ENCODE assay signal across 7 mouse cellular contexts in genomic region chr5:122059060-122060017, GRCm38 (mm10). TPM values are rescaled to one million over a fixed set of nuclear protein-coding genes. Genes with fewer than 3 reads are reported as not detected.
DNase-seq lines count a peak whose midpoint lies in the region; ATAC-seq and TF ChIP-seq lines count a peak whose summit lies in the region.

No protein-coding gene starts in this region.

- H3K4me2 ChIP-seq in CH12.LX (ENCODE audit: insufficient read depth, low read depth, poor library complexity, severe bottlenecking): peak overlapping the region; percentile 73
- peak overlapping the region; percentile 48 for H3K4me2 ChIP-seq in heart, embryonic 11.5 days
- H3K4me2 ChIP-seq in kidney, embryonic 16.5 days (replicated peaks; ENCODE audit: low read depth, low read length): peak overlapping the region; percentile 61

- peaks cover 0 to 9% of the 10 kb centered on the region in 2 experiments; a peak in 2 of 4 replicates for H3K4me1 ChIP-seq in CH12.LX (ENCODE audit: control insufficient read depth in 1 of 2, insufficient read depth in 2 of 2)
- H3K4me1 ChIP-seq in heart, embryonic 11.5 days (ENCODE audit: control insufficient read depth, insufficient read depth, low read length): peaks cover 31% of the 10 kb centered on the region
- H3K4me1 ChIP-seq in kidney, embryonic 16.5 days (ENCODE audit: insufficient read depth, low read length): peaks cover 27% of the 10 kb centered on the region

- 26% methylated on average over 39 of the region's 39 CpGs for WGBS in heart, embryonic 11.5 days (ENCODE audit: insufficient replicate concordance)
- WGBS in kidney, embryonic 16.5 days: 21% methylated on average over 39 of the region's 39 CpGs

- peaks cover 14% of the 10 kb centered on the region for H3K9me3 ChIP-seq in CH12.LX (replicated peaks; ENCODE audit: low read length)
- H3K9me3 ChIP-seq in heart, embryonic 11.5 days (replicated peaks; ENCODE audit: control insufficient read depth, low read length): no peaks in the 10 kb centered on the region; the same call in 1 of the 2 replicates
- H3K9me3 ChIP-seq in kidney, embryonic 16.5 days (ENCODE audit: low read length): peaks cover 3% of the 10 kb centered on the region; the same call in 1 of the 2 replicates

- TF ChIP-seq POLR2A in CH12.LX (IDR thresholded peaks at IDR 0.05; ENCODE audit: low read depth, low read length): no peak

- H3K79me2 ChIP-seq in CH12.LX (replicated peaks; ENCODE audit: control insufficient read depth, extremely low read depth, insufficient read depth, poor library complexity, severe bottlenecking): no peaks in the 10 kb centered on the region

- H3K27ac ChIP-seq in CH12.LX (ENCODE audit: insufficient read depth, low read depth): no peak overlapping the region
- no peak overlapping the region for H3K27ac ChIP-seq in heart, embryonic 11.5 days (ENCODE audit: low read depth, low read length)
- no peak overlapping the region for H3K27ac ChIP-seq in kidney, embryonic 16.5 days (ENCODE audit: low read length)

- H3K9ac ChIP-seq in CH12.LX (ENCODE audit: insufficient read depth, low read depth): peak overlapping the region; percentile 9
- peak overlapping the region; percentile 63; the same call in 1 of the 2 replicates for H3K9ac ChIP-seq in heart, embryonic 11.5 days (ENCODE audit: low read depth, low read length)
- peak overlapping the region; percentile 56 for H3K9ac ChIP-seq in kidney, embryonic 16.5 days (replicated peaks; ENCODE audit: low read length)

- TF ChIP-seq EP300 in CH12.LX (IDR thresholded peaks at IDR 0.05; ENCODE audit: low read length): no peak

- H3K27me3 ChIP-seq in CH12.LX (replicated peaks): peaks cover 76% of the 10 kb centered on the region
- H3K27me3 ChIP-seq in heart, embryonic 11.5 days (ENCODE audit: control insufficient read depth, insufficient read depth, low read length): no peaks in the 10 kb centered on the region
- peaks cover under 1% of the 10 kb centered on the region; the same call in 1 of the 2 replicates for H3K27me3 ChIP-seq in kidney, embryonic 16.5 days (ENCODE audit: insufficient read depth, low read length)

- in situ Hi-C loops in CH12.LX (cut with MboI; ENCODE audit: low pct_ligation_motif_present, low pct_unique_long_range_greater_than_20kb, low sequenced_read_pairs): no loop called here

- peak; percentile 61 for TF ChIP-seq RAD21 in CH12.LX (IDR thresholded peaks at IDR 0.05; ENCODE audit: low read depth, low read length)

- no peaks in the 10 kb centered on the region for H3K36me3 ChIP-seq in CH12.LX (replicated peaks in 1 of 2; ENCODE audit: control insufficient read depth in 1 of 2, insufficient read depth in 1 of 2, low read length in 1 of 2)
- H3K36me3 ChIP-seq in heart, embryonic 11.5 days (ENCODE audit: control insufficient read depth, insufficient read depth, low read length): no peaks in the 10 kb centered on the region
- no peaks in the 10 kb centered on the region for H3K36me3 ChIP-seq in kidney, embryonic 16.5 days (ENCODE audit: insufficient read depth, low read length)

- DNase-seq in CH12.LX (ENCODE audit: extremely low read depth): no peak
- DNase-seq in adipocyte (ENCODE audit: low spot score): peak; percentile 34
- peak; percentile 83 for DNase-seq in embryo, embryonic 9.5 days (ENCODE audit: extremely low spot score)
- DNase-seq in lung, postnatal 36 days: peak; percentile 65
- peak; percentile 87 for DNase-seq in retina, postnatal 1 day

- dilution Hi-C loops in CH12.LX (cut with MboI; ENCODE audit: extremely low pct_ligation_motif_present, extremely low pct_unique_long_range_greater_than_20kb, low sequenced_read_pairs): no loop called here

- TF ChIP-seq CTCF in CH12.LX (conservative IDR thresholded peaks at IDR 0.05 in 1 of 2, IDR thresholded peaks at IDR 0.05 in 1 of 2; ENCODE audit: low read depth in 2 of 2, low read length in 2 of 2): peak; percentile 29 to 77; a peak in 2 of 4 replicates

- no peak for ATAC-seq in heart, embryonic 11.5 days (replicated peaks; ENCODE audit: insufficient number of reproducible peaks, low FRiP score, low TSS enrichment)
- peak; percentile 39; the same call in 1 of the 2 replicates for ATAC-seq in kidney, embryonic 16.5 days (ENCODE audit: low FRiP score, low TSS enrichment)

- peak overlapping the region in 2 of 3 experiments; percentile 10 for H3K4me3 ChIP-seq in CH12.LX (replicated peaks in 1 of 3; ENCODE audit: low read depth in 2 of 3, low read length in 2 of 3, poor library complexity in 1 of 3)
- H3K4me3 ChIP-seq in heart, embryonic 11.5 days (ENCODE audit: low read depth, low read length): 0 out of 2 replicates have a peak overlapping the region, but pooled peaks have one; percentile 0
- peak overlapping the region; percentile 38 for H3K4me3 ChIP-seq in kidney, embryonic 16.5 days (ENCODE audit: low read length)

TF ChIP-seq in CH12.LX, 34 proteins besides CTCF, POLR2A, EP300 and RAD21:
- TF ChIP-seq SMC3 (IDR thresholded peaks at IDR 0.05; ENCODE audit: low read depth, low read length): peak; percentile 69
- TF ChIP-seq UBTF (IDR thresholded peaks at IDR 0.05; ENCODE audit: low read depth, low read length): no peak
- TF ChIP-seq MXI1 (IDR thresholded peaks at IDR 0.05; ENCODE audit: low read depth, low read length): no peak

RNA-seq across cellular contexts. Expression of gene Cux2, which starts 9.4 kb away (rescaled TPM):
- total RNA-seq in CH12.LX (2012; rRNA removed): 0.17 TPM in 1 of 2 replicates, not detected in the other
- not detected in 2 replicates for total RNA-seq in CH12.LX (2014; rRNA removed)
- polyA plus RNA-seq in CH12.LX (2012; ENCODE audit: insufficient read length, low read depth): not detected in 2 replicates
- 4.7 and 7.1 TPM in 2 replicates for polyA plus RNA-seq in heart, embryonic 11.5 days (2014; fragmentation: Nextera tagmentation; extraction: Ambion mirVana)
- 9.0 and 9.9 TPM in 2 replicates for polyA plus RNA-seq in kidney, embryonic 16.5 days (2015; fragmentation: Nextera tagmentation; extraction: Ambion mirVana)

RNA-seq across cellular contexts. Expression of gene Myl2, which starts 41.4 kb away (rescaled TPM):
- total RNA-seq in CH12.LX (2012; rRNA removed): not detected in 2 replicates
- not detected in 2 replicates for total RNA-seq in CH12.LX (2014; rRNA removed)
- not detected in 2 replicates for polyA plus RNA-seq in CH12.LX (2012; ENCODE audit: insufficient read length, low read depth)
- 6,790 and 6,847 TPM in 2 replicates for polyA plus RNA-seq in heart, embryonic 11.5 days (2014; fragmentation: Nextera tagmentation; extraction: Ambion mirVana)
- polyA plus RNA-seq in kidney, embryonic 16.5 days (2015; fragmentation: Nextera tagmentation; extraction: Ambion mirVana): 1.7 and 2.3 TPM in 2 replicates

Comparison
In these comparisons a context has a peak if more than half of its experiments do, and no peak if none do; other contexts are left out.
1. H3K9ac ChIP-seq: peak in every context shown above with its lines; median percentile 63 in heart, embryonic 11.5 days; 56 in kidney, embryonic 16.5 days; 9 in CH12.LX.
2. RNA of gene Myl2, which starts 41.4 kb away (polyA plus RNA-seq): 6,790 to 6,847 TPM in heart, embryonic 11.5 days; 1.7 to 2.3 TPM in kidney, embryonic 16.5 days and not detected in CH12.LX; every median in the first group is over 1,000 times any median in the second.
3. Peak in every context shown above with its lines, with median percentiles within 50 percentile points of each other: H3K4me2 ChIP-seq and H3K4me3 ChIP-seq.